Mouse (Mus musculus) hindbrain, embryonic 13.5 days (tissue): Measurements from ENCODE around the gene Nfkb1. TPM values are rescaled to one million over a fixed set of nuclear protein-coding genes. Genes with fewer than 3 reads are reported as not detected.

ENCODE experiments used
- ATAC-seq: fragments of 200-750 bp; cut with Nextera tagmentation; 2 replicates; pipeline ENCODE4 v1.8.0; 2017; ENCODE audit warnings: moderate TSS enrichment; ENCODE audit not compliant: low FRiP score
- H3K27ac ChIP-seq: fragments of 300-500 bp; sonication (generic); 2 replicates; pipeline ENCODE4 v1.5.1; 2015; ENCODE audit warnings: inconsistent platforms, mild to moderate bottlenecking, moderate library complexity
- H3K27me3 ChIP-seq: fragments of 300-500 bp; sonication (generic); 2 replicates; pipeline ENCODE4 v1.6.1; 2015; ENCODE audit warnings: mild to moderate bottlenecking, inconsistent platforms
- H3K36me3 ChIP-seq: fragments of 300-500 bp; sonication (generic); 2 replicates; pipeline ENCODE4 v1.6.1; 2015; ENCODE audit warnings: mild to moderate bottlenecking, inconsistent platforms
- H3K4me1 ChIP-seq: fragments of 300-500 bp; sonication (generic); replicated peaks from 2 replicates; pipeline ENCODE4 v1.6.1; 2015; ENCODE audit warnings: inconsistent platforms
- H3K4me2 ChIP-seq: fragments of 300-500 bp; sonication (generic); 2 replicates; pipeline ENCODE4 v1.6.1; 2015; ENCODE audit warnings: inconsistent platforms, mild to moderate bottlenecking, moderate library complexity
- H3K4me3 ChIP-seq: fragments of 300-500 bp; sonication (generic); 2 replicates; pipeline ENCODE4 v1.5.1; 2015; ENCODE audit warnings: mild to moderate bottlenecking, inconsistent platforms
- H3K9ac ChIP-seq: fragments of 300-500 bp; sonication (generic); 2 replicates; pipeline ENCODE4 v1.6.1; 2015; ENCODE audit warnings: mild to moderate bottlenecking, inconsistent platforms
- H3K9me3 ChIP-seq: fragments of 300-500 bp; sonication (generic); 2 replicates; pipeline ENCODE4 v1.6.1; 2016; ENCODE audit warnings: inconsistent platforms
- WGBS: fragments of 180-500 bp; shearing (Covaris S2); methylation state at CpG from one replicate; pipeline ENCODE4 v1.1.7; 2015; 5-methylcytosine and 5-hydroxymethylcytosine counted together
- polyA plus RNA-seq: library from polyadenylated mRNA; unstranded; fragments of >200 nt; fragmentation: Nextera tagmentation; extraction: Ambion mirVana; gene quantifications from 2 replicates; pipeline ENCODE4 v1.2.1, GENCODE M21; 2015

The Nfkb1 gene
- polyA plus RNA-seq, 1 experiment from 2014 or later: 8.2 TPM

GRCm38 (mm10) chr3:135676364-135676763, 15.0 kb downstream of the Nfkb1 start:
- Histone ChIP-seq H3K4me3 (no peak overlapping the region), H3K9me3 (no peaks in the 10 kb centered on the region)
- 91% methylated on average over 2 of the region's 2 CpGs for WGBS

GRCm38 (mm10) chr3:135675480-135675879, 15.9 kb downstream of the Nfkb1 start:
- no peak for ATAC-seq
- WGBS: 78% methylated on average over 5 of the region's 5 CpGs

More at GRCm38 (mm10) chr3:135676364-135676763, 15.0 kb downstream of the Nfkb1 start:
- Histone ChIP-seq H3K27me3 (no peaks in the 10 kb centered on the region), H3K4me2 (no peak overlapping the region), H3K4me1 (peaks cover 41% of the 10 kb centered on the region), H3K36me3 (no peaks in the 10 kb centered on the region), H3K9ac (no peak overlapping the region), H3K27ac (no peak overlapping the region)
- ATAC-seq: no peak

GRCm38 (mm10) chr3:135674716-135675392, 16.5 kb downstream of the Nfkb1 start:
- peak overlapping the region; percentile 26 for H3K4me2 ChIP-seq
- WGBS: 35% methylated on average over 13 of the region's 13 CpGs
- no peak overlapping the region for H3K4me3 ChIP-seq
- peak; percentile 76; the same call in 1 of the 2 replicates for ATAC-seq
- H3K36me3 ChIP-seq: no peaks in the 10 kb centered on the region
- no peaks in the 10 kb centered on the region for H3K9me3 ChIP-seq
- H3K27ac ChIP-seq: peak overlapping the region; percentile 61
- H3K27me3 ChIP-seq: no peaks in the 10 kb centered on the region
- H3K4me1 ChIP-seq: peaks cover 41% of the 10 kb centered on the region
- H3K9ac ChIP-seq: no peak overlapping the region

More at GRCm38 (mm10) chr3:135675480-135675879, 15.9 kb downstream of the Nfkb1 start:
- Histone ChIP-seq H3K4me2 (no peak overlapping the region), H3K9ac (no peak overlapping the region), H3K36me3 (no peaks in the 10 kb centered on the region), H3K27me3 (no peaks in the 10 kb centered on the region), H3K9me3 (no peaks in the 10 kb centered on the region), H3K4me3 (no peak overlapping the region), H3K27ac (peak overlapping the region; percentile 61; the same call in 1 of the 2 replicates), H3K4me1 (peaks cover 41% of the 10 kb centered on the region)

GRCm38 (mm10) chr3:135673695-135674094, 17.7 kb downstream of the Nfkb1 start:
- ATAC-seq: 0 out of 2 replicates have a peak, but pooled peaks have one; percentile 6

DNA sequence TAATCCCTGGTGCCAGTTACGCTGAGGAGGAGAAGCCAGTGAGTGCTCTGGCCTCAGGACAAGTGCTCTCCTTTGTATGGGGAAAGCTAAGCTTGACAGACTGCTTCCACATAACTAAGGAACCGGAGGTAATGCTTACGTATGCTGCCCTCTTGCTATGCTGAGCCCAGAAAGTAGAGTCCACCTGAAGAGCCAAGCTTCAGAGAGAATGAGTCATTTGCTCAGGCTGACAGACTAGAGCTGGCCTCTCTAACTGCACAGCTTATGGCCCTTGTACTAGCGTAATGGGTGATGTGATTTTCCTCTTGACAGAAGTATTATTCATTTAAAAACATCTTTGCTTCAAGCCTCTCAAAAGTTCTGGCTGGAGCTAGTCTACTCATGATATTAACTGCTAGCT, 18.3 kb downstream of the Nfkb1 start:
- no peak for ATAC-seq
- Histone ChIP-seq H3K27me3 (no peaks in the 10 kb centered on the region), H3K9ac (no peak overlapping the region), H3K27ac (no peak overlapping the region), H3K36me3 (no peaks in the 10 kb centered on the region), H3K4me2 (no peak overlapping the region), H3K4me3 (no peak overlapping the region), H3K9me3 (no peaks in the 10 kb centered on the region), H3K4me1 (peaks cover 41% of the 10 kb centered on the region)
- WGBS: 91% methylated on average over 4 of the region's 4 CpGs

More at GRCm38 (mm10) chr3:135673695-135674094, 17.7 kb downstream of the Nfkb1 start:
- Histone ChIP-seq H3K4me1 (peaks cover 41% of the 10 kb centered on the region), H3K27ac (peak overlapping the region; percentile 52), H3K4me2 (peak overlapping the region; percentile 21; the same call in 1 of the 2 replicates), H3K36me3 (no peaks in the 10 kb centered on the region), H3K27me3 (no peaks in the 10 kb centered on the region), H3K9me3 (no peaks in the 10 kb centered on the region), H3K4me3 (no peak overlapping the region), H3K9ac (0 out of 2 replicates have a peak overlapping the region, but pooled peaks have one; percentile 19)
- WGBS: 41% methylated on average over 7 of the region's 7 CpGs

GRCm38 (mm10) chr3:135672135-135672534, 19.2 kb downstream of the Nfkb1 start:
- H3K27ac ChIP-seq: 0 out of 2 replicates have a peak overlapping the region, but pooled peaks have one; percentile 55

DNA sequence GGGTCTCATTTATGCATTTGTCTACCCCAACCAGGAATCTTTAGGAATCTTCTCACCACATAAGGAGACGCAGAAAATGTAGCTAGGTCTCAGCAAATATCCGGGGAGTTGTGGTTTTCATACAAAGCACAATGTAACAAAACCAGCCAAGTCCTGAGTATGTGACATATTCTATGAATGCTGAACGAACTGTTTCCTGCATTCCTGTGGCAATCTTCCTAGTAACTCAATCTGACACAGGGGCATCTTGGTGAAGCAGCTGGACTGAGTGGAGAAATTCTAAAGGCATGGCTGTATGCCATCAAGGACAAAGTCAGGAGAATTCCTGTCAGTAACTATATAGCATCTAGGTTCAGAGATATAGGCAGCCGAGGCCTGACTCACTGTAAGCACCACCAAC, 20.5 kb downstream of the Nfkb1 start:
- no peak overlapping the region for H3K4me2 ChIP-seq
- H3K27ac ChIP-seq: peak overlapping the region; percentile 13; the same call in 1 of the 2 replicates
- H3K9ac ChIP-seq: no peak overlapping the region

More at GRCm38 (mm10) chr3:135672135-135672534, 19.2 kb downstream of the Nfkb1 start:
- ATAC-seq: peak; percentile 24; the same call in 1 of the 2 replicates
- Histone ChIP-seq H3K4me3 (no peak overlapping the region), H3K9me3 (no peaks in the 10 kb centered on the region), H3K4me2 (no peak overlapping the region), H3K36me3 (no peaks in the 10 kb centered on the region), H3K4me1 (peaks cover 41% of the 10 kb centered on the region), H3K9ac (no peak overlapping the region), H3K27me3 (no peaks in the 10 kb centered on the region)
- WGBS: 42% methylated on average over 5 of the region's 5 CpGs

GRCm38 (mm10) chr3:135667084-135667483, 24.3 kb downstream of the Nfkb1 start:
- H3K4me1 ChIP-seq: peaks cover 8% of the 10 kb centered on the region; the same call in 1 of the 2 replicates
- no peak overlapping the region for H3K9ac ChIP-seq
- no peaks in the 10 kb centered on the region for H3K9me3 ChIP-seq
- peaks cover 17% of the 10 kb centered on the region for H3K36me3 ChIP-seq
- H3K27me3 ChIP-seq: no peaks in the 10 kb centered on the region
- no peak for ATAC-seq
- H3K4me2 ChIP-seq: no peak overlapping the region
- no peak overlapping the region for H3K27ac ChIP-seq
- 91% methylated on average over 3 of the region's 3 CpGs for WGBS
- no peak overlapping the region for H3K4me3 ChIP-seq

More for the DNA sequence above, 20.5 kb downstream of the Nfkb1 start:
- no peaks in the 10 kb centered on the region for H3K27me3 ChIP-seq
- no peaks in the 10 kb centered on the region for H3K9me3 ChIP-seq
- H3K36me3 ChIP-seq: no peaks in the 10 kb centered on the region; the same call in 1 of the 2 replicates
- ATAC-seq: no peak
- H3K4me1 ChIP-seq: peaks cover 42% of the 10 kb centered on the region
- H3K4me3 ChIP-seq: no peak overlapping the region
- 79% methylated on average over 4 of the region's 4 CpGs for WGBS

- Histone ChIP-seq H3K36me3 (peaks cover 20% of the 10 kb centered on the region), H3K9ac (no peak overlapping the region), H3K4me1 (0 out of 2 replicates have a peak, but pooled peaks cover 5% of the 10 kb centered on the region), H3K27me3 (no peaks in the 10 kb centered on the region), H3K4me3 (no peak overlapping the region), H3K4me2 (no peak overlapping the region), H3K27ac (no peak overlapping the region), H3K9me3 (no peaks in the 10 kb centered on the region)
- WGBS: 84% methylated on average over 6 of the region's 6 CpGs
- ATAC-seq: no peak
Observed at GRCm38 (mm10) chr3:135665777-135666259, 25.5 kb downstream of the Nfkb1 start.

DNA sequence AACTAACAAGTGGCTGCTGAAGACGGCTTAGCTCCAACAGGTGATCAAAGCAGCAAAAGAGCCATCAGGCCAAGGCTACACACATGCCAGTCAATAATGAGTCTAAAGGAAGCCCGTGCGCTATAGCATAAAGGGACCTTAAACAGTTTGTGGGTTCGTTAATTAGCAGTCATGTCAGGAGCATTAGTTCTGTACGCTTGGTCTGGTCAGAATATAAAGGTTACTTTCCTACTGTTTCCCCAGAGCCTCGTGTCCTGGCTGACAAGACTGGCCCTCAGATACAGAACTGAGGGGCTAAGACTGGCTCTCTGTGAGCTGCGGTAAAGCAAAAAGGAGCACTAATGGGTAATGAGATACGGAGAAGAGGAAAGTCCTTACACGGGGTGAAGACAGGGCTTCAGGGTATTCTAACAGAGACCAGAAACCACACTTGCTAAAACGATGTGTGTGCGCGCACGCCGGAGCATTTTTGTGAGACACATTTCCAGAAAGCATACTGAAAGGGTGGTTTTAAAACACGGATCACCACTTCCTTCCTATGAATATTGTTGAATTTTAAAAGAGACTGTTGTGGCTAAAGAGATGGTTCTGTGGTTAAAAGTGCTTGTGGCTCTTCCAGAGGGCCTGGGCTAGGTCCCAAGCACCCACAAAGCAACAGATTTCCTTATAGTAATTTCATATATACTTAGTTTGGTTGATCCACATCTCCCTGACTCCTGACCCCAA, 29.0 kb downstream of the Nfkb1 start:
- no peak overlapping the region for H3K4me2 ChIP-seq
- H3K27ac ChIP-seq: no peak overlapping the region
- ATAC-seq: no peak
- 0 out of 2 replicates have a peak, but pooled peaks cover 5% of the 10 kb centered on the region for H3K4me1 ChIP-seq
- H3K36me3 ChIP-seq: peaks cover 22% of the 10 kb centered on the region
- no peak overlapping the region for H3K4me3 ChIP-seq
- no peak overlapping the region for H3K9ac ChIP-seq
- H3K9me3 ChIP-seq: no peaks in the 10 kb centered on the region
- no peaks in the 10 kb centered on the region for H3K27me3 ChIP-seq
- WGBS: 81% methylated on average over 15 of the region's 15 CpGs

DNA sequence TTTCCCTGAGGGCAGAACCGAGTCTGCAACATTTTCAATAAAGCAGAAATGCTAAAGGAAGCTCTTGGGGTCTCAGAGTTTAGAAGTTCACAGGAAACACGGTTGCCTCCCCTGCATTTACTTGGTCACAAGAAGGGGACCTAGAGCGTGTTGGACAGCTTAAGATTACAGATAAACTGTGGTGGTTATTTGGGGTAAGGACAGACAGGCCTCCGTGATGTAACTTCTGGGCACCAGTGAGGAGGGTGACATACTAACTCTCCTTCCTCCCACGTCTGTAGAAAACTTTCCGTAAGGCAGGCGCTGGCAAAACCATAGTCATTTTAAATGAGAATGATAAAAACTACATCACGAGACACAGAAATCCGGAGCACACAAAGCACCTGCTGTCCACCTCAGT, 29.6 kb downstream of the Nfkb1 start:
- peaks cover 22% of the 10 kb centered on the region for H3K36me3 ChIP-seq
- H3K4me3 ChIP-seq: no peak overlapping the region
- H3K4me1 ChIP-seq: 0 out of 2 replicates have a peak, but pooled peaks cover 5% of the 10 kb centered on the region
- no peaks in the 10 kb centered on the region for H3K9me3 ChIP-seq
- H3K4me2 ChIP-seq: no peak overlapping the region
- H3K9ac ChIP-seq: no peak overlapping the region
- WGBS: 89% methylated on average over 9 of the region's 9 CpGs
- no peaks in the 10 kb centered on the region for H3K27me3 ChIP-seq
- ATAC-seq: no peak
- H3K27ac ChIP-seq: no peak overlapping the region

DNA sequence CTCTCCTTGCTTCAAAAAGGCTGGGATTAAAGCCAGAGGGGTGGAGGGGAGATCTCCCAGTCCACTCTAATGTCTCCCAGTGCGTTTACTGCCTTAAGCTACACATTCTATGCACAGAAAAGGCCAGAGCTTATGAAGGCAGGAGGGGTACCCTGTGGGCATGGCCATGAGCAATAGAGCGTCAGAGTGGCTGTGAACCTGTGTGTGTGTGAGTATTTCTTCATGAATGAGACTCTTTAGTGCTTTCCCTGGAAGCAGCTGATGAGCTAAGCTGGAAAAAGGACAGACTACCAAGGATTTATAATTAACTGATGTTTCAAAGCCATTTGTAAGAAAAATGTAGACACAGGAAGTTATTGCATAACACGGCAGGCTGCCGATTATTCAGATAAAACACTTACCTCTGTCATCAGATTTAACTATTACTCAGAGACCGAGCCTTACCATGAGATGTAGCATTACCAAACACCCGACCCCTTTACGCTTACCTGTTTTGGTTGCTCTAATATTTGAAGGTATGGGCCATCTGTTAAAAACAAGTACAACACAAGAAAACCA, 32.7 kb downstream of the Nfkb1 start:
- 89% methylated on average over 7 of the region's 7 CpGs for WGBS
- H3K4me2 ChIP-seq: no peak overlapping the region
- no peak overlapping the region for H3K9ac ChIP-seq
- H3K9me3 ChIP-seq: no peaks in the 10 kb centered on the region
- no peaks in the 10 kb centered on the region for H3K27me3 ChIP-seq
- H3K4me1 ChIP-seq: 0 out of 2 replicates have a peak, but pooled peaks cover 2% of the 10 kb centered on the region
- no peak overlapping the region for H3K4me3 ChIP-seq
- H3K36me3 ChIP-seq: peaks cover 17% of the 10 kb centered on the region
- ATAC-seq: no peak
- H3K27ac ChIP-seq: no peak overlapping the region
